Mouse (Mus musculus) fibroblast of lung, adult 2 months (primary cell): ENCODE data around the gene Xrn1.
"Not testable (repeated sequence)": the region's sequence is repeated elsewhere in the genome, so short reads cannot be mapped to it uniquely, and the experiment has no call there.

Experiments
- DNase-seq: peaks from one replicate; pipeline ENCODE4 v3.0.0-alpha.2; 2011; ENCODE audit warnings: low read depth

Gene Xrn1

GRCm38 (mm10) chr9:95954585-95955461, at the start of gene Xrn1:
Gene Xrn1, plus strand, starts transcription at chr9:95954760.
- DNase-seq, result peak; percentile 74

- DNase-seq, result no peak
Observed at GRCm38 (mm10) chr9:95932855-95933254, 21.7 kb upstream of the Xrn1 start.

GRCm38 (mm10) chr9:95953658-95954057, 902 bp upstream of the Xrn1 start:
- DNase-seq, result no peak

GRCm38 (mm10) chr9:95954226-95954584, 355 bp upstream of the Xrn1 start:
- DNase-seq, result no peak

GRCm38 (mm10) chr9:95957611-95958010, 3.1 kb downstream of the Xrn1 start:
- no peak for DNase-seq

- no peak for DNase-seq
Observed at GRCm38 (mm10) chr9:95958041-95958730, 3.6 kb downstream of the Xrn1 start.

- DNase-seq, result not testable (repeated sequence)
Observed at GRCm38 (mm10) chr9:95958731-95959105, 4.2 kb downstream of the Xrn1 start.

- no peak for DNase-seq
Observed at GRCm38 (mm10) chr9:95959246-95959645, 4.7 kb downstream of the Xrn1 start.

GRCm38 (mm10) chr9:95959732-95960428, 5.3 kb downstream of the Xrn1 start:
- no peak for DNase-seq

GRCm38 (mm10) chr9:95961058-95961457, 6.5 kb downstream of the Xrn1 start:
- DNase-seq, result no peak

GRCm38 (mm10) chr9:95964037-95964436, 9.5 kb downstream of the Xrn1 start:
- DNase-seq, result no peak

DNA sequence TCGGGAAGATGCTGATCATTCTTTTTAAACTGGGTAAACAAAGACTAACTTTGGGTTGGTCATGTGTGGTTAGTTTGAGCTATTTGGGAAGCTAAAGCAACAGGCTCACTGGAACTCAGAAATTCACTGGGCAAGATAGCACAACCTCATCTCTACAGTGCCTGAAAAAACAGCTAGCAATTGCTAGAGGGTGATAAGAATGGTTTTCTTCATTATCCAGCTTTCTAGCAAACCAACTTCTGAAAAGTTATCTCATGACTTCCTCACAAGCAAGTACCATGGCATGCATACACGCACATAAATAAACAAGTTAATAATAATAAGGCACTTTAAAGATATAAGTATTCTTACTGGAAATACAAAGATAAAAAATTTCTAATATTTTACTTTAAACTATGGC, 23.7 kb downstream of the Xrn1 start:
- no peak for DNase-seq

DNA sequence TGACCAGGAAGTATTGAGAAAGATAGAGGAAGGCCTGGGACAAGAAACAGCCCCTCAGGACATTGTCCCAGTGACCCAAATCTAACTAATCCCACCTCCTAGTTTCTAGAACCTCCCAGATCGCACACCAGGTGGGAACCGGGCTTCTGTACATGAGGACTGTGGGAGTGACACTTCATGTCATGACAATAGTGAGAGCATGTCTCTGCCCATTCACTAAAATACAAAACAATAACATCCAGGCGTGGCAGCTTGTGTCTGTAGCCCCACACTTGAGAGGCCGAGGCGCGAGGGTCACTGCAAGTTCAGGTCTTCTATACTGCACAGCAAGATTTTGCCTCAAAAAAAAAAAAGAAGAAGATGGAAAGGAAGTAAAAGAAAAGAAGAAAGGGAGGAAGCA, 25.3 kb downstream of the Xrn1 start:
- no peak for DNase-seq

- no peak for DNase-seq
Observed at GRCm38 (mm10) chr9:95992255-95992654, 37.7 kb downstream of the Xrn1 start.

- DNase-seq, result no peak
Observed at GRCm38 (mm10) chr9:96004455-96004854, 49.9 kb downstream of the Xrn1 start.

DNA sequence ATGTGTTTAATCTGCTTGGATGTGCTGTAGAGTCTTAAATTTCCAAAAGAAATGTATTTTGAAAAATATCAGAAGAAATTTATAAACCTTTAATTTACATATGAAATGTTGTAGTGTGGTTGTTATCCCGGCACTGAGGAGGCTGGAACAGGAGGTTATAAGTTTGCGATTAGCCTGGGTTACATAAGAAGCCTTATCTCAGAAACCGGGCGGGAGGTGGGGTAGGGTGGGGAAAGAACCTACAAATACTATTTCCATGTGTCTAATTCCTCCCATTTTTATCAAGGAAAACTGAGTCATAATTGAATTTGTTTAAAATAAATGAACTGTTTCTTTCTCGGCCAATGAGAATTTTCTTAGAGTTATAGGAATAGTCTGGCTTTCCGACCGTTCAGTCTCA, 56.1 kb downstream of the Xrn1 start:
- DNase-seq, result no peak

DNA sequence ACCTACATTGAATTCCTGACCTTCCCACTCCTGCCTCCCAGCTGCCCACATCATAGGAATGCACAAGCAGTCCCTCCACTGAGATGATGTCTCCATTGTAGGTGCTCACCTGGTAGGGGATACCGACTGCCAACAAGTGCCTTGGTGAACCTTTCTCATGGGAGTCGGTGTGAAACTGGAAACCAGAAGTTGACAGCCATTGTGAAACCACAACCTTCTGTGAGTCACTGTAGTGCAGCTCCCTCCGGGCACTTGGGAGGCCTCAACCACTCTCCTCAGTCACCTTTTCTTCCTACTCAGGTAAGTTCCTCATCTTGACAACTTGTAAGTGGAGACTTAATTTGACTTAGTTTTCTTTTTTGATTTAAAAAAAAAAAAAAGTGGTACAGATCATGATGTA, 69.4 kb downstream of the Xrn1 start:
- no peak for DNase-seq

DNA sequence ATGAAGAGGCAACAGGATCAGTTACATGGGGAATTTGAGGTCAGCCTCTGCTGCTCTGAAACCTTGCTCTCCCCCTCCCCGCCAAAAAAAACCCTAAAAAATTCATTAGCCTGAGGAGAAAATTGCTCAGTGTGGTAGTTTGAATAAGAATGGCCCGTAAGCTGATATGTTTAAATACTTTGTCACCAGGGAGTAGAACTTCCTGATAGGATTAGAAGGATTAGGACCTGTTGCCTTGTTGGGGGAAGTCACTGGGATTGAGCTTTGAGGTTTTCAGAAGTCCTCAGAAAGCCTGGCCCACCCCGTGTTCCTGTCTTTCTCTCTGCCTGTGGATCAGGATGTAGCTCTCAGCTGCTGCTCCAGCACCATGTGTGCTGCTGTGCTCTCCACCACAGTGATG, 73.4 kb downstream of the Xrn1 start:
- DNase-seq, result no peak

DNA sequence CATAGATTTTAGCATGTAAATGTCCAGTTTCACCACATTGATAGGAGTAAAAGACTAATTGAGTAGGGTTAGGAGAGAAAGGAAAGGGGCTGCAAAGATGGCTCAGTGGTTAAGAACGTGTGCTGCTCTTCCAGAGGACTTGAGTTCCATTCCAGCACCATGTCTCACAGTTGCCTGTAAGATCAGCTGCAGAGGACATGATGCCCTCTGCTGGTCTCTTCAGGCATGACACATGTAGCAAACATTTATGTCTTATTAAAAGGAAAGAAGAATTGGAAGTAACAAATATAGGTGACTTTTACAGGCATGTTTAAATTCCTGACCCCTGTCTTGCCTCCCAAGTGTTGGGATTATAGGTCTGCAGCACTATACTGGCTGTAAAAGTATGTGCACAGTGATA, 74.3 kb downstream of the Xrn1 start:
- peak; percentile 20 for DNase-seq

GRCm38 (mm10) chr9:96029886-96030285, 75.3 kb downstream of the Xrn1 start:
- no peak for DNase-seq

DNA sequence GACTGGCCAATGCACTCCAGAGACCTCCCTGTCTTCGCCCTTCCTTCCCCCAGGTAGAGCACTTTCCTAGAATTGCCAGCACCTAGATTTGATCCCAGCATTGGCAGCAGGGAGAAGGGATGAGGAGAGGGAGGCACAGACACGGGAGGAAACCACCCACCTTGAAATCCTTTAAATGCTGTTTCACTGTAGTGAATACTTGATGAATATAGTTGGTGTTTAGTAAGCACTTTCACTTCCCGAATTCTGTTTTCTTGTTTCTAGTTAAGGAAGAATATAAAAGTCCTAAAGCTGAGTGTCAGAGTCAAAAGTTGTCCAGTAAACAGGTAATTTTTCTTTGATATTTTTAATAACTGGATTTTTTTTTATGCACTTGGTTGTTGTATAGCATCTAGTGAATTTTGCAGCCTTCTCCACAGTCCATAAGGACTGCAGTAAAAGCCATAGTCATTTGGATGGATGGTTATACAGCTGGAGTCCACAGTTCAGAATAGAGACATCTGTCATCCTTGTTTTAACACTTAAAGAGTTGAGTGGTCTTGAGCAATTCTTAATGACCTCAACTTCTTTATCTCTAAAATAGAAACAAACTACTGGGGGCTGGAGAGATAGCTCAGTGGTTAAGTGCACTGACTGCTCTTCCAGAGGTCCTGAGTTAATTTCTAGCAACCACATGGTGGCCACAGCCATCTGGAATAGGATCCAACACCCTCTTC, 81.0 kb downstream of the Xrn1 start:
- DNase-seq, result no peak

DNA sequence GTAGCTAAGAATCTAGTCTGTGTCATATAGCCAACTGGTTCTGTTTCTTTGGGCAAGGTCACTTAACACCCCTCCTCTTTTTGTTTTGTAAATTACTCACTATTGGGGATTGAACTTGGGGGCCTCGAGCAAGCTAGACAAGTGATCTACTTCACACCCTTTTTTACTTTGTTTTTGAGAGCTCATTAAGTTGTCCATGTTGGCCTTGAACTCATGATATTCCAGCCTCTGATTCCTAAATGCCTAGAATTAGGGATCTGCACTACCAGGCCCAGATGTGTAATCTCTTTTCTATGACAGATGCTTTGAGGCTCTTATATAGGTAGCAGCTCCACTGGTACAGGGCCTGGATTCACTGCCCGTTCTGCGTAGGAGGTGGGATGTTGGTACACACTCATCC, 89.7 kb downstream of the Xrn1 start:
- no peak for DNase-seq
